Mouse (Mus musculus): ENCODE measurements around the gene Nbl1. TPM values are rescaled to one million over a fixed set of nuclear protein-coding genes. Genes with fewer than 3 reads are reported as not detected.

Nbl1 gene
- total and polyA plus RNA-seq, 2 experiments from 2014 or later, result 56.7 to 57.6 TPM

DNA sequence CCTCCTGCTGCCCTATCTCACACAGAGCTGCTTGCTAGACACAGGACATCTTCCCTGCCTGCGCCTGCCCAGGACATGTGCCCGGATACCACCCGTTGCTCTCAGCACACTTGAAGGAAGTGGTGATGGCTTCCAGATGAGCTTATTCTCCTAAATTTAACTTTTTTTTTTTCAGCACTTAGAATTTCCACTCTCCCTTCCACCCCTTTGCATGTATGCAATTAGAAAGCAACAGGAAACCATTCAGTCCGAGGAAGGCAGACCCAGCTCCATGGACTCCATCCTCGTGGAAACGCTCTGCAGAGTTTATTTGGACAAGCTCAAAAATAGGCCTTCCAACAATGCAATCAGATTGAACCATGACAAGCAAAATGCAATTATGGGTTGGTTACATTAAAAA lies 8.8 kb upstream of the Nbl1 start:
- no peaks in the 10 kb centered on the region for H3K9me3 ChIP-seq (ENCODE audit: low read length)
- no peak for TF ChIP-seq CTCF (IDR thresholded peaks at IDR 0.05; ENCODE audit: low read depth)
- H3K36me3 ChIP-seq (ENCODE audit: insufficient read depth), result peaks cover 27% of the 10 kb centered on the region
- WGBS, result 83% methylated on average over 6 of the region's 6 CpGs
- no peak overlapping the region for H3K4me2 ChIP-seq (ENCODE audit: low read depth)
- ATAC-seq, result no peak
- no peak overlapping the region for H3K27ac ChIP-seq (ENCODE audit: low read depth, low read length)
- H3K4me1 ChIP-seq (ENCODE audit: insufficient read depth), result no peaks in the 10 kb centered on the region
- H3K4me3 ChIP-seq (ENCODE audit: low read depth, low read length), result no peak overlapping the region
- H3K9ac ChIP-seq, result no peak overlapping the region
- DNase-seq, result no peak
- H3K27me3 ChIP-seq (ENCODE audit: insufficient read depth, low read length), result no peaks in the 10 kb centered on the region

DNA sequence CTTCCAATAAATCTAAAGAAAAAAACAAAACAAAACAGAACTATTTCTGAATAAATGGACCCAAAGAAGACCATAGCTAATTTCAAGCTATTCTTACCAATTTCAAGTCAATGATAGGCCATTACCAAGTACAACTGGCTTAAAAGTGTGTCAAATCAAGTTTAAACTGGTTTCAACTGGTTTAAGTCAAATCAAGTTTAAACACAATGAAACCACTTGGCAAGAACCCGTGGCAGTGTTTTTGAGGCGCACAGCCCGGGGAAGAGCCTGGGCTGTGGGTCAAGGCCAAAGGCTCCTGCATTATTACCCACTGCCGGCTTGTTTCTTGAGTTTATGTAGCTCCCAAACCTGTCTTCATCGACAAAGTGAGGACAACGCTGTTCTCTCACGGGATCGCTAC lies 7.5 kb upstream of the Nbl1 start:
- ATAC-seq, result no peak
- H3K4me2 ChIP-seq (ENCODE audit: low read depth), result no peak overlapping the region
- no peak for TF ChIP-seq CTCF (IDR thresholded peaks at IDR 0.05; ENCODE audit: low read depth)

GRCm38 (mm10) chr4:139096201-139096600 lies 3.4 kb upstream of the Nbl1 start:
- Histone ChIP-seq H3K4me2 (ENCODE audit: low read depth) (no peak overlapping the region), H3K4me3 (ENCODE audit: low read depth, low read length) (no peak overlapping the region), H3K9ac (no peak overlapping the region), H3K27me3 (ENCODE audit: insufficient read depth, low read length) (peaks cover 19% of the 10 kb centered on the region), H3K27ac (ENCODE audit: low read depth, low read length) (no peak overlapping the region), H3K9me3 (ENCODE audit: low read length) (no peaks in the 10 kb centered on the region), H3K4me1 (ENCODE audit: insufficient read depth) (no peaks in the 10 kb centered on the region; the same call in 1 of the 2 replicates), H3K36me3 (ENCODE audit: insufficient read depth) (no peaks in the 10 kb centered on the region)
- DNase-seq (no peak), ATAC-seq (no peak)
- no peak for TF ChIP-seq CTCF (IDR thresholded peaks at IDR 0.05; ENCODE audit: low read depth)
- 51% methylated on average over 5 of the region's 5 CpGs for WGBS

More for the DNA sequence above, 7.5 kb upstream of the Nbl1 start:
- WGBS, result 84% methylated on average over 8 of the region's 8 CpGs
- Histone ChIP-seq H3K36me3 (ENCODE audit: insufficient read depth) (peaks cover 27% of the 10 kb centered on the region), H3K27ac (ENCODE audit: low read depth, low read length) (no peak overlapping the region), H3K9ac (no peak overlapping the region), H3K4me1 (ENCODE audit: insufficient read depth) (no peaks in the 10 kb centered on the region), H3K9me3 (ENCODE audit: low read length) (no peaks in the 10 kb centered on the region), H3K4me3 (ENCODE audit: low read depth, low read length) (no peak overlapping the region), H3K27me3 (ENCODE audit: insufficient read depth, low read length) (no peaks in the 10 kb centered on the region)
- DNase-seq, result no peak

GRCm38 (mm10) chr4:139095406-139095805 lies 2.6 kb upstream of the Nbl1 start:
- Histone ChIP-seq H3K4me3 (ENCODE audit: low read depth, low read length) (no peak overlapping the region), H3K27me3 (ENCODE audit: insufficient read depth, low read length) (peaks cover 23% of the 10 kb centered on the region), H3K9ac (no peak overlapping the region), H3K4me2 (ENCODE audit: low read depth) (no peak overlapping the region), H3K27ac (ENCODE audit: low read depth, low read length) (no peak overlapping the region), H3K9me3 (ENCODE audit: low read length) (no peaks in the 10 kb centered on the region), H3K4me1 (ENCODE audit: insufficient read depth) (no peaks in the 10 kb centered on the region; the same call in 1 of the 2 replicates), H3K36me3 (ENCODE audit: insufficient read depth) (no peaks in the 10 kb centered on the region)
- ATAC-seq (no peak), DNase-seq (no peak)
- no peak for TF ChIP-seq CTCF (IDR thresholded peaks at IDR 0.05; ENCODE audit: low read depth)
- WGBS, result 33% methylated on average over 1 of the region's 1 CpGs

- Histone ChIP-seq H3K36me3 (ENCODE audit: insufficient read depth) (no peaks in the 10 kb centered on the region), H3K4me2 (ENCODE audit: low read depth) (peak overlapping the region; percentile 92), H3K9me3 (ENCODE audit: low read length) (no peaks in the 10 kb centered on the region), H3K9ac (peak overlapping the region; percentile 53; the same call in 1 of the 2 replicates), H3K27me3 (ENCODE audit: insufficient read depth, low read length) (peaks cover 23% of the 10 kb centered on the region), H3K27ac (ENCODE audit: low read depth, low read length) (no peak overlapping the region), H3K4me3 (ENCODE audit: low read depth, low read length) (peak overlapping the region; percentile 51), H3K4me1 (ENCODE audit: insufficient read depth) (no peaks in the 10 kb centered on the region; the same call in 1 of the 2 replicates)
- no peak for TF ChIP-seq CTCF (IDR thresholded peaks at IDR 0.05; ENCODE audit: low read depth)
- no peak for DNase-seq
- no peak for ATAC-seq
- WGBS, result 34% methylated on average over 13 of the region's 13 CpGs
Observed at GRCm38 (mm10) chr4:139093196-139093530, 370 bp upstream of the Nbl1 start.

DNA sequence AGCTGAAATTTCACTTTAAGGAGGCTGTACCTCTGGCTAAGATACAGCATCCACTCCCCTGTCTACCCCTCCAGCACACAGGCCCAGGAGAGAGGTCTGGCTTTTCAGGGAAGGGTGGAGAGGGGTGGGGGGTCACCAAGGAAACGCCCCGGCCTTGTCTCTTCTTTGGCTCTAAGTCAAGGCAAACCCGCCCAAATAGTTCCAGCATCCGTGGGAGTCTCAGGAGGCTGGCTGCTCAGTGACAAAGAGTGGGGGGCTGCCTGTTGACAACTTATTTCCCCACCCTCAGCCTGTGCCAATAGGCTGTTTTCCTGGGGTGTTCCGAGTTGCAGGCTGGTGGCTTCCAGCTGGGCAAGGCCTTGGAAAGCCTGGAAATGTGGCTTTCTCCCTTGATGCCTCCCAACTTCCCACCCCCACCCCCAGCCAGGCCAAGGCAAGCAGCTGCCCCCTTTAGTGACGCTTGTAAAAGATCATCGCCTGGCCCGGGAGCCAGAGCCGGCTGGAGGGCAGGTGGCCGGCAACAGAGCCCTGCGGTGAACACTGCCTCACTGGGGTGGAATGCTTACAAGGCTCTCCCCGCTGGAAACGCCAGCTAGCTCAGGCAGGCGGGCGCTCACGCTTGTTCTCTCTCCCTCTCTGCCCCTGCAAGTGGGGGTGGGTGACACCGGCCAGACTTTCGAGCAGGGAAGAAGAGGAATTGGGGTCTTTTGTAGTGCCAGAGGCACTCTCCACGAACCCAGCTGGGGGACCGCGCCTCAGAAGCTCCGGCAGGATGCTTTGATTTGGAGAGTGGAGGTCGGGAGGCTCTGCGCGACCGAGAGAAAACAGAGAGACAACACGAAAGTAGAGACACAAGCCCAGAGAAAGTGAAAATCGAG lies 1.1 kb downstream of the Nbl1 start:
- TF ChIP-seq CTCF (IDR thresholded peaks at IDR 0.05; ENCODE audit: low read depth), result no peak
- Histone ChIP-seq H3K9me3 (ENCODE audit: low read length) (no peaks in the 10 kb centered on the region), H3K9ac (peak overlapping the region; percentile 53), H3K4me1 (ENCODE audit: insufficient read depth) (no peaks in the 10 kb centered on the region; the same call in 1 of the 2 replicates), H3K27ac (ENCODE audit: low read depth, low read length) (no peak overlapping the region), H3K4me2 (ENCODE audit: low read depth) (peak overlapping the region; percentile 92), H3K27me3 (ENCODE audit: insufficient read depth, low read length) (peaks cover 23% of the 10 kb centered on the region), H3K36me3 (ENCODE audit: insufficient read depth) (no peaks in the 10 kb centered on the region), H3K4me3 (ENCODE audit: low read depth, low read length) (peak overlapping the region; percentile 51)
- ATAC-seq (peak; percentile 40), DNase-seq (peak; percentile 33)
- 6% methylated on average over 28 of the region's 28 CpGs for WGBS

DNA sequence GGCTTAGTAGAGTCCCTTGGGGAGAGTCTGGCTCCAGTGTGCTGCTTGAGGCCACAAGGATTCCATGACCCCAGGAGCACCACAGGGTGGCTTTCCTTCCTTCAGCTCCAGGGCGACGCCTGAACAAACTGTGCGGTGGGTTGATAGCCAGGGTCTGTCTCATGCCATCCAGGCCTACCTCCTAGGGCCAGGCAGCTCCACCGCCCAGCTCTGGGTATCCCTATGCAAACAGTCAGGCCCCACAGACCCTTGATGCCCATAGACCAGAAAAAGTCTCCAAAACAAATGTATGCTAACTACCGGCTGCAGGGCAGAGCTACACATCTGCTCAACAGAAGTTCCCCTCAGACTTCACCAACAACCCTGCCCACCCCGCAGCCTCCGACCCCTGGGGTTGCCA lies 1.7 kb downstream of the Nbl1 start:
- Histone ChIP-seq H3K4me2 (ENCODE audit: low read depth) (peak overlapping the region; percentile 92), H3K9ac (no peak overlapping the region), H3K9me3 (ENCODE audit: low read length) (no peaks in the 10 kb centered on the region), H3K4me1 (ENCODE audit: insufficient read depth) (no peaks in the 10 kb centered on the region; the same call in 1 of the 2 replicates), H3K27ac (ENCODE audit: low read depth, low read length) (no peak overlapping the region), H3K27me3 (ENCODE audit: insufficient read depth, low read length) (peaks cover 23% of the 10 kb centered on the region), H3K36me3 (ENCODE audit: insufficient read depth) (no peaks in the 10 kb centered on the region), H3K4me3 (ENCODE audit: low read depth, low read length) (0 out of 2 replicates have a peak overlapping the region, but pooled peaks have one; percentile 51)
- 43% methylated on average over 7 of the region's 7 CpGs for WGBS
- no peak for DNase-seq
- TF ChIP-seq CTCF (IDR thresholded peaks at IDR 0.05; ENCODE audit: low read depth), result no peak
- no peak for ATAC-seq

All from forebrain, postnatal 0 days (tissue).